Mouse (Mus musculus) MEL (cell line): ENCODE results near the gene Nupr1l. TPM values are rescaled to one million over a fixed set of nuclear protein-coding genes. Genes with fewer than 3 reads are reported as not detected.
A peak's percentile ranks its signal among the peaks of the same experiment; 100 is the strongest.

Source experiments
- DNase-seq: peaks from one replicate; pipeline ENCODE4 v3.0.0; 2011; ENCODE audit warnings: low read depth, low spot score
- H3K27ac ChIP-seq: 2 replicates; pipeline ENCODE4 v1.5.1; 2012; ENCODE audit warnings: low read depth, mild to moderate bottlenecking, control low read depth, low read length, moderate library complexity; ENCODE audit not compliant: control insufficient read depth
- H3K27me3 ChIP-seq, 2 experiments: fragments of 150-350 bp in 1 of 2; sonication (generic) in 1 of 2; 2 replicates each; pipeline ENCODE4 v1.6.1; 2012; ENCODE audit warnings: low read length in 2 of 2, mild to moderate bottlenecking in 2 of 2, improper control_type of control experiment in 1 of 2, moderate library complexity in 1 of 2; ENCODE audit not compliant: insufficient read depth in 2 of 2, control insufficient read depth in 1 of 2
- H3K36me3 ChIP-seq, 2 experiments: 2 replicates each; pipeline ENCODE4 v1.6.1; 2012 to 2014; ENCODE audit warnings: low read length in 2 of 2, improper control_type of control experiment in 1 of 2, inconsistent platforms in 1 of 2, mild to moderate bottlenecking in 1 of 2; ENCODE audit not compliant: insufficient read depth in 2 of 2, control insufficient read depth in 1 of 2
- H3K4me1 ChIP-seq, 2 experiments: fragments of 150-350 bp in 1 of 2; sonication (generic) in 1 of 2; 2 replicates each; pipeline ENCODE4 v1.6.1; 2012; ENCODE audit warnings: low read length in 2 of 2, improper control_type of control experiment in 1 of 2, mild to moderate bottlenecking in 1 of 2; ENCODE audit not compliant: insufficient read depth in 2 of 2, control insufficient read depth in 1 of 2
- H3K4me3 ChIP-seq, 2 experiments: fragments of 150-350 bp in 1 of 2; sonication (generic) in 1 of 2; 2 replicates each; pipeline ENCODE4 v1.5.1; 2012; ENCODE audit warnings: low read depth in 2 of 2, low read length in 2 of 2, mild to moderate bottlenecking in 2 of 2, moderate library complexity in 2 of 2, control low read depth in 1 of 2, improper control_type of control experiment in 1 of 2; ENCODE audit not compliant: control insufficient read depth in 1 of 2, insufficient read depth in 1 of 2
- H3K79me2 ChIP-seq: 2 replicates; pipeline ENCODE4 v1.6.1; 2012; ENCODE audit warnings: mild to moderate bottlenecking, low read length, moderate library complexity; ENCODE audit not compliant: control insufficient read depth, poor library complexity, insufficient read depth
- H3K9ac ChIP-seq: 2 replicates; pipeline ENCODE4 v1.6.1; 2012; ENCODE audit warnings: low read depth, mild to moderate bottlenecking, control low read depth, low read length, moderate library complexity; ENCODE audit not compliant: control insufficient read depth, poor library complexity, severe bottlenecking
- H3K9me3 ChIP-seq: fragments of 150-350 bp; sonication (generic); replicated peaks from 2 replicates; pipeline ENCODE4 v1.6.1; 2012; ENCODE audit warnings: mild to moderate bottlenecking, low read length, improper control_type of control experiment, moderate library complexity; ENCODE audit not compliant: insufficient read depth
- BHLHE40 ChIP-seq: IDR thresholded peaks from 2 replicates; pipeline ENCODE4 v1.6.1; 2012; ENCODE audit warnings: low read depth, mild to moderate bottlenecking, inconsistent platforms, low read length, improper control_type of control experiment, borderline replicate concordance
- CHD1 ChIP-seq: IDR thresholded peaks from 2 replicates; pipeline ENCODE4 v1.6.1; 2012; ENCODE audit warnings: low read depth, mild to moderate bottlenecking, inconsistent platforms, low read length, improper control_type of control experiment
- CTCF ChIP-seq, 3 experiments: IDR thresholded peaks in 2 of 3; conservative IDR thresholded peaks in 1 of 3; 2 replicates each; pipeline ENCODE4 v1.5.1; 2011 to 2012; ENCODE audit warnings: low read length in 3 of 3, low read depth in 2 of 3, mild to moderate bottlenecking in 2 of 3, improper control_type of control experiment in 1 of 3, inconsistent platforms in 1 of 3, mixed read lengths in 1 of 3, moderate library complexity in 1 of 3; ENCODE audit not compliant: control insufficient read depth in 1 of 3, insufficient read depth in 1 of 3, poor library complexity in 1 of 3, severe bottlenecking in 1 of 3
- ELF1 ChIP-seq: IDR thresholded peaks from 2 replicates; pipeline ENCODE4 v1.6.1; 2014; ENCODE audit warnings: low read depth, mild to moderate bottlenecking, inconsistent platforms, low read length, improper control_type of control experiment, moderate library complexity
- EP300 ChIP-seq, 2 experiments: IDR thresholded peaks; 2 replicates each; pipeline ENCODE4 v1.6.1; 2011; ENCODE audit warnings: improper control_type of control experiment in 2 of 2, low read length in 2 of 2, low read depth in 1 of 2, mild to moderate bottlenecking in 1 of 2
- ETS1 ChIP-seq: IDR thresholded peaks from 2 replicates; pipeline ENCODE4 v1.6.1; 2012; ENCODE audit warnings: low read depth, mild to moderate bottlenecking, inconsistent platforms, low read length, improper control_type of control experiment, moderate library complexity
- GABPA ChIP-seq: IDR thresholded peaks from 2 replicates; pipeline ENCODE4 v1.6.1; 2012; ENCODE audit warnings: low read depth, mild to moderate bottlenecking, inconsistent platforms, low read length, improper control_type of control experiment, moderate library complexity
- JUND ChIP-seq: IDR thresholded peaks from 2 replicates; pipeline ENCODE4 v1.6.1; 2011; ENCODE audit warnings: low read depth, mild to moderate bottlenecking, improper control_type of control experiment, low read length
- KAT2A ChIP-seq: conservative IDR thresholded peaks from 2 replicates; pipeline ENCODE4 v1.6.1; 2012; ENCODE audit warnings: low read depth, low read length, improper control_type of control experiment, inconsistent platforms
- MAX ChIP-seq: IDR thresholded peaks from 2 replicates; pipeline ENCODE4 v1.6.1; 2011; ENCODE audit warnings: low read length, improper control_type of control experiment
- MAZ ChIP-seq: IDR thresholded peaks from 2 replicates; pipeline ENCODE4 v1.6.1; 2012; ENCODE audit warnings: low read depth, mild to moderate bottlenecking, inconsistent platforms, low read length, improper control_type of control experiment
- NRF1 ChIP-seq: IDR thresholded peaks from 2 replicates; pipeline ENCODE4 v1.6.1; 2014; ENCODE audit warnings: low read depth, mild to moderate bottlenecking, inconsistent platforms, low read length, improper control_type of control experiment, moderate library complexity; ENCODE audit not compliant: poor library complexity, insufficient read depth, severe bottlenecking
- POLR2AphosphoS2 ChIP-seq: IDR thresholded peaks from 2 replicates; pipeline ENCODE4 v1.6.1; 2011; ENCODE audit warnings: low read length, improper control_type of control experiment
- RAD21 ChIP-seq: IDR thresholded peaks from 2 replicates; pipeline ENCODE4 v1.6.1; 2011; ENCODE audit warnings: mild to moderate bottlenecking, low read depth, low read length, improper control_type of control experiment
- RCOR1 ChIP-seq: IDR thresholded peaks from 2 replicates; pipeline ENCODE4 v1.6.1; 2012; ENCODE audit warnings: low read depth, mild to moderate bottlenecking, inconsistent platforms, low read length, improper control_type of control experiment
- SIN3A ChIP-seq: IDR thresholded peaks from 2 replicates; pipeline ENCODE4 v1.6.1; 2012; ENCODE audit warnings: low read length, improper control_type of control experiment, inconsistent platforms
- SMC3 ChIP-seq: IDR thresholded peaks from 2 replicates; pipeline ENCODE4 v1.6.1; 2011; ENCODE audit warnings: low read depth, low read length, improper control_type of control experiment
- TCF12 ChIP-seq: IDR thresholded peaks from 2 replicates; pipeline ENCODE4 v1.6.1; 2014; ENCODE audit warnings: low read depth, mild to moderate bottlenecking, inconsistent platforms, low read length, improper control_type of control experiment, moderate library complexity
- USF1 ChIP-seq: IDR thresholded peaks from 2 replicates; pipeline ENCODE4 v1.6.1; 2014; ENCODE audit warnings: low read depth, mild to moderate bottlenecking, inconsistent platforms, low read length, improper control_type of control experiment, moderate library complexity
- USF2 ChIP-seq, 2 experiments: IDR thresholded peaks; 2 replicates each; pipeline ENCODE4 v1.6.1; 2011 to 2012; ENCODE audit warnings: improper control_type of control experiment in 2 of 2, low read length in 2 of 2, borderline replicate concordance in 1 of 2, inconsistent platforms in 1 of 2, low read depth in 1 of 2, mild to moderate bottlenecking in 1 of 2; ENCODE audit not compliant: insufficient read depth in 1 of 2
- ZNF384 ChIP-seq: IDR thresholded peaks from 2 replicates; pipeline ENCODE4 v1.6.1; 2012; ENCODE audit warnings: low read depth, mild to moderate bottlenecking, inconsistent platforms, low read length, improper control_type of control experiment
- polyA plus RNA-seq, 2 experiments: library from polyadenylated mRNA; stranded (reverse) in 1 of 2; unstranded in 1 of 2; fragments of >175 nt in 1 of 2; fragments of >200 nt in 1 of 2; gene quantifications; 2 replicates each; pipeline versions ENCODE4 v1.2.1 to v1.2.4; 2012; ENCODE audit warnings: low replicate concordance in 2 of 2, low read depth in 1 of 2; ENCODE audit not compliant: insufficient read length in 2 of 2, insufficient read depth in 1 of 2, missing spikeins in 1 of 2
- total RNA-seq: library from RNA; depleted of rRNA; stranded (reverse); fragments of 300-350 nt; gene quantifications from 2 replicates; pipeline ENCODE4 v1.2.3, GENCODE M21; 2012

Gene Nupr1l
- total and polyA plus RNA-seq, 3 experiments: 0.88 to 1.2 TPM; not detected in 1

- Histone ChIP-seq H3K9me3 (no peaks in the 10 kb centered on the region), H3K9ac (no peak overlapping the region), H3K4me1 (peaks cover 0 to 6% of the 10 kb centered on the region in 2 experiments; a peak in 1 of 4 replicates), H3K27ac (no peak overlapping the region), H3K36me3 (peaks cover 0 to 8% of the 10 kb centered on the region in 2 experiments; a peak in 2 of 4 replicates), H3K79me2 (no peaks in the 10 kb centered on the region), H3K27me3 (no peaks in the 10 kb centered on the region; a peak in 1 of 4 replicates), H3K4me3 (no peak overlapping the region)
- TF ChIP-seq CTCF (IDR thresholded peaks at IDR 0.05 in 2 of 3, conservative IDR thresholded peaks at IDR 0.05 in 1 of 3; ENCODE audit: control insufficient read depth in 1 of 3, insufficient read depth in 1 of 3, low read depth in 2 of 3, low read length in 3 of 3, poor library complexity in 1 of 3, severe bottlenecking in 1 of 3): peak; percentile 21 to 39 (median 31); a peak in 5 of 6 replicates
- TF ChIP-seq JUND: no peak
- no peak for TF ChIP-seq EP300 (IDR thresholded peaks at IDR 0.05; ENCODE audit: low read depth in 1 of 2, low read length in 2 of 2)
- DNase-seq: no peak
These were observed 13.6 kb downstream of the Nupr1l start for GRCm38 (mm10) chr5:129921972-129922371.

- Histone ChIP-seq H3K27me3 (no peaks in the 10 kb centered on the region; a peak in 1 of 4 replicates), H3K27ac (no peak overlapping the region), H3K9ac (no peak overlapping the region), H3K36me3 (peaks cover 0 to 3% of the 10 kb centered on the region in 2 experiments; a peak in 2 of 4 replicates), H3K4me3 (no peak overlapping the region), H3K4me1 (peaks cover 0 to 4% of the 10 kb centered on the region in 2 experiments; a peak in 3 of 4 replicates), H3K9me3 (no peaks in the 10 kb centered on the region), H3K79me2 (no peaks in the 10 kb centered on the region)
- no peak for DNase-seq
- TF ChIP-seq NRF1 (no peak), TCF12 (no peak), USF1 (no peak), RCOR1 (no peak), POLR2AphosphoS2 (no peak), ETS1 (no peak), USF2 (IDR thresholded peaks at IDR 0.05; ENCODE audit: borderline replicate concordance in 1 of 2, insufficient read depth in 1 of 2, low read depth in 1 of 2, low read length in 2 of 2) (no peak), KAT2A (no peak), CHD1 (no peak)
These were observed 16.6 kb downstream of the Nupr1l start for GRCm38 (mm10) chr5:129924820-129925452.

- no peak for DNase-seq
- no peaks in the 10 kb centered on the region; a peak in 1 of 4 replicates for H3K27me3 ChIP-seq
- H3K9me3 ChIP-seq: no peaks in the 10 kb centered on the region
- no peaks in the 10 kb centered on the region for H3K79me2 ChIP-seq
- no peaks in the 10 kb centered on the region; a peak in 1 of 4 replicates for H3K36me3 ChIP-seq
- no peak for TF ChIP-seq MAZ
- TF ChIP-seq JUND: no peak
- no peak for TF ChIP-seq USF2 (IDR thresholded peaks at IDR 0.05; ENCODE audit: borderline replicate concordance in 1 of 2, insufficient read depth in 1 of 2, low read depth in 1 of 2, low read length in 2 of 2)
- no peak for TF ChIP-seq NRF1
- no peak for TF ChIP-seq RAD21
- TF ChIP-seq RCOR1: no peak
- no peak for TF ChIP-seq USF1
- TF ChIP-seq SMC3: no peak
- no peak for TF ChIP-seq MAX
- no peak for TF ChIP-seq CHD1
- TF ChIP-seq ZNF384: no peak
- TF ChIP-seq CTCF (IDR thresholded peaks at IDR 0.05 in 2 of 3, conservative IDR thresholded peaks at IDR 0.05 in 1 of 3; ENCODE audit: control insufficient read depth in 1 of 3, insufficient read depth in 1 of 3, low read depth in 2 of 3, low read length in 3 of 3, poor library complexity in 1 of 3, severe bottlenecking in 1 of 3): no peak
- TF ChIP-seq SIN3A: no peak
- TF ChIP-seq GABPA: no peak
- no peak for TF ChIP-seq KAT2A
- TF ChIP-seq BHLHE40: no peak
- TF ChIP-seq POLR2AphosphoS2: no peak
- no peak for TF ChIP-seq ELF1
- TF ChIP-seq, all 39 proteins: peak for 0
- Histone ChIP-seq H3K27ac (no peak overlapping the region), H3K4me3 (no peak overlapping the region), H3K4me1 (peaks cover 0 to 8% of the 10 kb centered on the region in 2 experiments; a peak in 3 of 4 replicates), H3K9ac (no peak overlapping the region)
These were observed 17.6 kb downstream of the Nupr1l start for GRCm38 (mm10) chr5:129925933-129926332.
